Comparison of ENCODE assay signal across 16 mouse cellular contexts in genomic region chr2:174605442-174606087, GRCm38 (mm10). TPM values are rescaled to one million over a fixed set of nuclear protein-coding genes. Genes with fewer than 3 reads are reported as not detected.
"Had no signal": no experiment of that assay in that cellular context is flagged by ENCODE, and none has a peak within 500 bp of the region (broad histone marks: within the 10 kb centered on the region; RNA-seq: fewer than 3 reads in every experiment).

No protein-coding gene starts in this region.

- H3K4me3 ChIP-seq: left cerebral cortex, adult 2 months; limb, embryonic 10.5 days; liver, embryonic 13.5 days; megakaryocyte, embryonic 14.5 days; midbrain, embryonic 15.5 days; neural tube, embryonic 13.5 days had no signal

- H3K27ac ChIP-seq: left cerebral cortex, adult 2 months; limb, embryonic 10.5 days; liver, embryonic 13.5 days; macrophage; midbrain, embryonic 15.5 days; neural tube, embryonic 13.5 days had no signal

- H3K4me1 ChIP-seq: midbrain, embryonic 15.5 days; neural tube, embryonic 13.5 days had no signal

- ATAC-seq: liver, postnatal 0 days; lung, postnatal 0 days; midbrain, embryonic 15.5 days had no signal

- H3K27me3 ChIP-seq: liver, embryonic 13.5 days; midbrain, embryonic 15.5 days; neural tube, embryonic 13.5 days had no signal

- DNase-seq: kidney, adult 8-10 months; kidney, postnatal 25 days; liver, embryonic 13.5 days; liver, postnatal 0 days; retina, postnatal 1 day; right cerebral cortex, postnatal 4 days; spleen, adult 18-20 months; thymus, postnatal 36 days had no signal

- H3K4me2 ChIP-seq: liver, embryonic 13.5 days; midbrain, embryonic 11.5 days; midbrain, embryonic 15.5 days; neural tube, embryonic 13.5 days had no signal

- H3K36me3 ChIP-seq: limb, embryonic 10.5 days; liver, embryonic 13.5 days; midbrain, embryonic 15.5 days; neural tube, embryonic 13.5 days had no signal

- H3K9me3 ChIP-seq: limb, embryonic 10.5 days; liver, embryonic 13.5 days; megakaryocyte, embryonic 14.5 days; midbrain, embryonic 15.5 days; neural tube, embryonic 13.5 days had no signal

- H3K9ac ChIP-seq: liver, embryonic 13.5 days; liver, postnatal 0 days; midbrain, embryonic 15.5 days; neural tube, embryonic 13.5 days had no signal

RNA-seq across cellular contexts. Expression of gene Zfp831, which starts 37.8 kb away (rescaled TPM):
- polyA plus RNA-seq: limb, embryonic 10.5 days; lung, postnatal 0 days; midbrain, embryonic 15.5 days; neural tube, embryonic 13.5 days had no signal
